In genomic region chr6:123137766-123138526, GRCm38 (mm10) we compare ENCODE assay signal across 8 mouse cellular contexts. TPM values are rescaled to one million over a fixed set of nuclear protein-coding genes. Genes with fewer than 3 reads are reported as not detected.
"Had no signal": no experiment of that assay in that cellular context is flagged by ENCODE, and none has a peak within 500 bp of the region (broad histone marks: within the 10 kb centered on the region; RNA-seq: fewer than 3 reads in every experiment).

No protein-coding gene starts in this region.

RNA-seq across cellular contexts. Expression of gene Clec4a2, which starts 31.7 kb away (rescaled TPM):
- polyA plus RNA-seq: neural tube, embryonic 14.5 days had no signal

RNA-seq across cellular contexts. Expression of gene Clec4b2, which starts 34.7 kb away (rescaled TPM):
- polyA plus RNA-seq: neural tube, embryonic 13.5 days; neural tube, embryonic 14.5 days; neural tube, embryonic 15.5 days; small intestine, adult 2 months; stomach, embryonic 14.5 days; stomach, embryonic 15.5 days; stomach, postnatal 0 days; urinary bladder, adult 2 months had no signal
